Mouse (Mus musculus) gastrocnemius, adult 2 months (tissue): ENCODE measurements around the gene Mrps18b. TPM values are rescaled to one million over a fixed set of nuclear protein-coding genes. Genes with fewer than 3 reads are reported as not detected.
"Not testable (repeated sequence)": the region's sequence is repeated elsewhere in the genome, so short reads cannot be mapped to it uniquely, and the experiment has no call there.

Experiments
- DNase-seq: peaks from one replicate; pipeline ENCODE4 v3.0.0; 2022
- H3K27ac ChIP-seq: fragments of 200-600 bp; 2 replicates; pipeline ENCODE4 v1.8.1; 2022; ENCODE audit warnings: mild to moderate bottlenecking
- H3K4me3 ChIP-seq: fragments of 200-600 bp; 2 replicates; pipeline ENCODE4 v1.8.1; 2022; ENCODE audit warnings: mild to moderate bottlenecking, moderate library complexity
- CTCF ChIP-seq: fragments of 200-600 bp; IDR thresholded peaks from 2 replicates; pipeline ENCODE4 v1.8.1; 2022; ENCODE audit warnings: antibody characterized with exemption, mild to moderate bottlenecking, moderate library complexity
- intact Hi-C: fragments of 180-260 bp; cut with DNase I; formaldehyde crosslinking; loops from one replicate; pipeline ENCODE4 v1.15.1; 2025
- long read RNA-seq, 2 experiments: library from polyadenylated mRNA; stranded (forward); transcript quantifications; one replicate each; pipeline ENCODE4 v2.0.0; 2021
- total RNA-seq, 2 experiments: library from RNA; stranded (reverse); gene quantifications; 2 replicates each; pipeline ENCODE4 v1.2.3; 2021

Gene Mrps18b
- total RNA-seq, result 10 to 100 TPM; 58.6 to 65.4 TPM
- long read RNA-seq, experiment 1, transcript Mrps18b-201 (7 exons, 1,079 nt), result major isoform, 56 of 60 reads
- long read RNA-seq, experiment 1, partial matches to known transcripts, result 1 of 60 reads
- long read RNA-seq, experiment 1, other reads (novel, unspliced or antisense), result 3 of 60 reads
- long read RNA-seq, experiment 2, transcript Mrps18b-201 (7 exons, 1,079 nt), result major isoform, 47 of 53 reads
- long read RNA-seq, experiment 2, partial matches to known transcripts, result 1 of 53 reads
- long read RNA-seq, experiment 2, other reads (novel, unspliced or antisense), result 5 of 53 reads

DNA sequence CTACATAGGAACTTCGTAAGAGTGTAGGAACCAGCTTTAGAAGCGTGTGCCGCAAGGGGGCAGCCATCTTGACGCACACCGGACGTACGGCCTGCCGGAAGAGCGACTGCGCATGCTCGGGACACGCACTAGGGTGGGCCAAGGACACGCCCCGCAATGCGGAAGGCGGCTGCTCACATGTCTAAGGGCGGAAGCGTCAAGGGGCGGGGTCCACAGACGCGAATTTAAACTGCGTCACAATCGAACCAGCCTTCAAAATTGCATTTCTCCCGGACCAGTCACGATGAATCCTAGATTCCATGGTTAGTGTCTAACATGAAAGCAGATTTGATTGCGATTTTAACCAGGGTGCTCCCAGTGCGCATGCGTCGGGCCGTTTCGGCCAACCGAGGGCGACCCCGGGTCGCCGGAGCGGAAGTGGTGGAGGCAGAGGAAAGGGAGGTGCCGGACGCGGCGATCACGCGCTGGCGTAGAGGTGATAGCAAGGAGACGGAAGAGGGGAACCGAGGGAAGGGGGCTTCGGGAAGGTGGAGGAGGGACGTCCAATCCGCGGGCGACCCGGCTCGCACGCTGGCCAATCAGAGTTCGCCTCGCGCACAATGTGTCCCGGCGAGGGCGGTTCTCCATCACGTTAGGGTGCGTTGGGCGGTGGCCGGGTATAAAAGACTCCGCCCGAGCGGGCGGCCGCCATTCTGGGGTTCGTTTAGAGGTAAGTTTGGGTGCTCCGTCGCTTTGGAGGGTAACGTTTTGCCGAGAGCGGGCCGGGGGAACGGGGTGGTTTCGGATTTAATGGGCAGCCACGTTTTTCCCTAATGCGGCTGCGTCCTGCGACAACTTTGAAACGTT is at the start of gene Mrps18b, which contains the start of gene Ppp1r10:
TSS of gene Mrps18b (minus strand) at position 93 of the 846 bp plus-strand sequence.
TSS of gene Ppp1r10 (plus strand) at position 138 of the 846 bp plus-strand sequence.
- TF ChIP-seq CTCF, result peak; percentile 71
- Histone ChIP-seq H3K4me3 (peak within 1 kb of the TSS; percentile 90), H3K27ac (peak within 1 kb of the TSS; percentile 98)
- DNase-seq, result peak; percentile 99
- intact Hi-C loops, result loop anchor here (2.0 kb wide), 1 partner anchor 80 kb away; no protein-coding TSS in a partner anchor

DNA sequence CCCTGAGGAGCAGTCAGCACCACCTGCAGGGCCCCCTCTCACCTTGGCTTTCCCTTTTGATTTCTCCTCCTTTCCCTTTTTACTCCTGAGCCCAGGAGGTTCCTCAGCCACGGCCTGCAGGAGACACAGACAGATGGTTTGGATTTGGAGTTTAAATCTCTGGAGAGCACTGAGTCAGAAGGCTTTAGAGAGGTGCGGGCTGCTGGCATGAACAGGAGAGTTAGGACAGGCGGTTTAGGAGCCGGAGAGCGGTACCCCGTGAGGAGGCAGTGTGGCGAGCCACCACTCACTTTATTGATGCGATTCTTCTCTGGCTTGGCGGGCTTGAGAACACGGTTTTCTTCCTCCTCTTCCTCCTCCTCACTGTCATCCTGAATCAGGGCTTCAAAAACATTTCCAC is 47.1 kb upstream of the Mrps18b start:
- no peak overlapping the region for H3K27ac ChIP-seq
- intact Hi-C loops, result no loop called here
- TF ChIP-seq CTCF, result no peak
- no peak overlapping the region for H3K4me3 ChIP-seq
- DNase-seq, result no peak

- intact Hi-C loops, result no loop called here
Observed at GRCm38 (mm10) chr17:35958533-35959223, 42.5 kb upstream of the Mrps18b start.

GRCm38 (mm10) chr17:35954665-35955064 is 38.5 kb upstream of the Mrps18b start:
- intact Hi-C loops, result no loop called here

More at GRCm38 (mm10) chr17:35958533-35959223, 42.5 kb upstream of the Mrps18b start:
- DNase-seq, result no peak
- H3K27ac ChIP-seq, result no peak overlapping the region
- TF ChIP-seq CTCF, result no peak
- no peak overlapping the region for H3K4me3 ChIP-seq

GRCm38 (mm10) chr17:35952559-35952958 is 36.4 kb upstream of the Mrps18b start:
- DNase-seq, H3K27ac ChIP-seq, intact Hi-C loops, H3K4me3 ChIP-seq: not testable (repeated sequence)

More at GRCm38 (mm10) chr17:35954665-35955064, 38.5 kb upstream of the Mrps18b start:
- DNase-seq, result no peak
- no peak overlapping the region for H3K4me3 ChIP-seq
- no peak for TF ChIP-seq CTCF
- H3K27ac ChIP-seq, result no peak overlapping the region

DNA sequence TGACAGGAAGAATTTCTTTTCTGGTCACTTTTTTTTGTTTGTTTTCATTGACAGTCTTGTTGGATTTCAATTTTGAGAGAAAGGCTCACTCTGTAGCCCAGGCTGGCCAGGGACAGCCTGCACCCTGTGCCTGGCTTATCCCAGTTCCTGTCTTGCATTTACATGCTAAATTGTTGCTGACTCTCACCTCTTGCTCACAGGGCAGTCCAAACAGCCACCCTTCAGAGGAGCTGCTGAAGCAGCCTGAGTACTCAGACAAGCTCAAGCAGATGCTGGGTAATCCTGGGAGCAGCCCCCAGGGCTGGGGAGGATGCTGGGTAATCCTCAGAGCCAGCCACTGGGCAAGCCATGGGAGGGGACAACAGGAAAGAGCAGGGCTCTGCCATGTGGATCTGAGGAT is 34.8 kb upstream of the Mrps18b start:
- intact Hi-C loops, DNase-seq, H3K27ac ChIP-seq, H3K4me3 ChIP-seq: not testable (repeated sequence)

GRCm38 (mm10) chr17:35939941-35940340 is 23.8 kb upstream of the Mrps18b start:
- intact Hi-C loops, result loop anchor here (2.0 kb wide), 1 partner anchor 53 kb away; no protein-coding TSS in a partner anchor
- TF ChIP-seq CTCF, result no peak
- Histone ChIP-seq H3K4me3 (no peak overlapping the region), H3K27ac (no peak overlapping the region)
- no peak for DNase-seq

GRCm38 (mm10) chr17:35939108-35939507 is 22.9 kb upstream of the Mrps18b start:
- no peak for TF ChIP-seq CTCF
- no peak for DNase-seq
- intact Hi-C loops, result loop anchor here (2.0 kb wide), 1 partner anchor 54 kb away; no protein-coding TSS in a partner anchor
- H3K4me3 ChIP-seq, result no peak overlapping the region
- H3K27ac ChIP-seq, result no peak overlapping the region

DNA sequence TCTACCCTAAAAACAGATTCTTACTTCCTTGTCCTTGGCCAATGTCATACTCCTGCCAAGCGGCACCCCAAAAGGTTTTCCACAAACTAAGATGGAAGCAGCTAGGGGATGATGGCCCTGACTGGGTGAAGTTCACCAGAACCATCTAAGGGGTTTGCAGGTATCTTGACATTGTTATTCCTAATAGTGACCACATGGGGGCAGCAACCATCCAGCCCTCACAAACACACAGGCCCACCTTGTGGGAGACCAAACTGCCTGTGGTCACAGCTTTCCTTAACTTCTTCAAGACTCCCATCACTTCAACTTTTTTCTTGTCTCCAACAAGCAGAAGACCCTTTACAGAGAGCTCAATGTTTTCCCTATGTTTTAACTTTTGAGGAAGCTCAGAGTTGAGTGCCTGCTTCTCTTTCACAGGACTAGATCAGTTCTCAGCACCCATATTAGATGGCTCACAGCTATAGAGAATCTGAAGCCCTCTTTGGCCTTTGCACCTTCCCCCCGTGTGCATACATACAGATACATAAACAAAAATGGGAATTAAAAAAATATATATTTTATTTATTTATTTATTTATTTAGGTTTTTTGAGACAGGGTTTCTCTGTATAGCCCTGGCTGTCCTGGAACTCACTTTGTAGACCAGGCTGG is 21.6 kb upstream of the Mrps18b start:
- H3K27ac ChIP-seq, result no peak overlapping the region
- peak; percentile 87 for TF ChIP-seq CTCF
- H3K4me3 ChIP-seq, result no peak overlapping the region
- DNase-seq, result peak; percentile 42
- intact Hi-C loops, result loop anchor here (2.0 kb wide), 1 partner anchor 55 kb away; no protein-coding TSS in a partner anchor

GRCm38 (mm10) chr17:35935763-35936162 is 19.6 kb upstream of the Mrps18b start:
- H3K4me3 ChIP-seq, intact Hi-C loops, H3K27ac ChIP-seq, DNase-seq: not testable (repeated sequence)

DNA sequence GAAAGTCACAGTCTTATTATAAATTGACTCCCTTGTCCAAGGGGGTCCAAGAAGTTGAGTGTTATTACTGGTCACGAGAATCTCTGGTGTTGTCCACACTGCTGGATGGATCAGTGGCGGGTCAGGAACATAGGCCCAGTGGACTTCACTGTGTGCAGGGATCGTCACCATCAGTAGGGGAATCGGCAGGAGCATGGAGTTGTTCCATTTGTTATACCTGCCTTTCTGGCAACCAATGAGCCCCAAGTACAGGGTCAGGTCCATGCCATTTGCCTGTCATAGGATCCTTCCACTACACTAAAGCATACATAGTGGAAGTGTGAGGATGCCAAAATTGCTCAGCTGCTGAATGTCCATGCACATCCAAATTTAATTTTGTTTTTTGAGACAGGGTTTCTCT is 16.4 kb upstream of the Mrps18b start:
- no peak overlapping the region for H3K27ac ChIP-seq
- intact Hi-C loops, result no loop called here
- no peak for TF ChIP-seq CTCF
- no peak for DNase-seq
- H3K4me3 ChIP-seq, result no peak overlapping the region

DNA sequence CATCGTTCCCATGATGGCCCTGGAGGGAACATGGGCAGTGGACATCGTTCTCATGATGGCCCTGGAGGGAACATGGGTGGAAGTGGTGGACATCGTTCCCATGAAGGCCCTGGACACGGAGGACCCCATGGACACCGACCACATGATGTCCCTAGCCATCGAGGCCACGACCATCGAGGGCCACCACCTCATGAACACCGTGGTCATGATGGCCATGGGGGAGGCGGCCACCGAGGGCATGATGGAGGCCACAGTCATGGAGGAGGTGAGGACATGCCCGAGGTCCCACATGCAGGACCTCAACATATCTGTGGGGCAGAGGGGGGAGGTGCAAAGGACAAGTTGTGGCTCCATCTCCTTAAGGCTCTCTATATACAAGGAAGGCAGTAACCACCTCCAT is 14.4 kb upstream of the Mrps18b start:
- no peak for TF ChIP-seq CTCF
- intact Hi-C loops, result no loop called here

More for the DNA sequence above, 14.4 kb upstream of the Mrps18b start:
- H3K4me3 ChIP-seq, result no peak overlapping the region
- no peak for DNase-seq
- no peak overlapping the region for H3K27ac ChIP-seq
